25 mouse cellular contexts compared by ENCODE assay signal in genomic region chr10:25779476-25779875, GRCm38 (mm10).
"Had no signal": no experiment of that assay in that cellular context is flagged by ENCODE, and none has a peak within 500 bp of the region (broad histone marks: within the 10 kb centered on the region; RNA-seq: fewer than 3 reads in every experiment).

No protein-coding gene starts in this region.

- H3K27me3 ChIP-seq: embryonic facial prominence, embryonic 12.5 days; embryonic facial prominence, embryonic 13.5 days; embryonic facial prominence, embryonic 15.5 days; forebrain, embryonic 12.5 days; forebrain, embryonic 13.5 days; forebrain, embryonic 15.5 days had no signal

- H3K9me3 ChIP-seq: embryonic facial prominence, embryonic 10.5 days; embryonic facial prominence, embryonic 12.5 days; embryonic facial prominence, embryonic 13.5 days; embryonic facial prominence, embryonic 15.5 days; forebrain, embryonic 10.5 days; forebrain, embryonic 12.5 days; forebrain, embryonic 13.5 days; forebrain, embryonic 15.5 days had no signal

- DNase-seq: cerebellum, adult 9-10 months; cerebellum, adult 9-11 months; cerebellum, postnatal 14 days; cerebellum, postnatal 25 days; cerebellum, postnatal 36 days; embryo, embryonic 11 days; gastrocnemius, adult 2 months; gastrocnemius, postnatal 10 days; gastrocnemius, postnatal 14 days; gastrocnemius, postnatal 25 days; gastrocnemius, postnatal 36 days; heart, adult 18-20 months; heart, adult 2 months had no signal

- H3K4me3 ChIP-seq: embryonic facial prominence, embryonic 10.5 days; embryonic facial prominence, embryonic 12.5 days; embryonic facial prominence, embryonic 13.5 days; embryonic facial prominence, embryonic 15.5 days; erythroblast, embryonic 14.5 days; forebrain, embryonic 10.5 days; forebrain, embryonic 12.5 days; forebrain, embryonic 13.5 days; forebrain, embryonic 15.5 days; gastrocnemius, adult 2 months; heart, adult 2 months had no signal

- ATAC-seq: forebrain, embryonic 13.5 days; forebrain, embryonic 14.5 days; forebrain, embryonic 15.5 days; forebrain, embryonic 16.5 days had no signal

- H3K4me2 ChIP-seq: embryonic facial prominence, embryonic 12.5 days; embryonic facial prominence, embryonic 13.5 days; embryonic facial prominence, embryonic 15.5 days; forebrain, embryonic 12.5 days; forebrain, embryonic 13.5 days; forebrain, embryonic 15.5 days had no signal

- H3K4me1 ChIP-seq: embryonic facial prominence, embryonic 10.5 days; embryonic facial prominence, embryonic 12.5 days; embryonic facial prominence, embryonic 13.5 days; embryonic facial prominence, embryonic 15.5 days had no signal

- H3K27ac ChIP-seq: embryonic facial prominence, embryonic 10.5 days; embryonic facial prominence, embryonic 12.5 days; embryonic facial prominence, embryonic 13.5 days; embryonic facial prominence, embryonic 15.5 days; forebrain, embryonic 10.5 days; forebrain, embryonic 12.5 days; forebrain, embryonic 13.5 days; forebrain, embryonic 15.5 days; heart, adult 2 months had no signal

- H3K9ac ChIP-seq: embryonic facial prominence, embryonic 12.5 days; embryonic facial prominence, embryonic 13.5 days; embryonic facial prominence, embryonic 15.5 days; forebrain, embryonic 12.5 days; forebrain, embryonic 13.5 days; forebrain, embryonic 15.5 days; forebrain, postnatal 0 days had no signal

- H3K36me3 ChIP-seq: embryonic facial prominence, embryonic 10.5 days; embryonic facial prominence, embryonic 12.5 days; embryonic facial prominence, embryonic 13.5 days; embryonic facial prominence, embryonic 15.5 days; forebrain, embryonic 10.5 days; forebrain, embryonic 12.5 days; forebrain, embryonic 15.5 days had no signal
